In genomic region chr13:95524674-95525491, GRCm38 (mm10) we compare ENCODE assay signal across 8 mouse cellular contexts. TPM values are rescaled to one million over a fixed set of nuclear protein-coding genes. Genes with fewer than 3 reads are reported as not detected.
A peak's percentile ranks its signal among the peaks of the same experiment; 100 is the strongest.
DNase-seq lines count a peak whose midpoint lies in the region; ATAC-seq and TF ChIP-seq lines count a peak whose summit lies in the region.

Gene F2rl1 (minus strand): TSS chr13:95525227.

- peak within 1 kb of the TSS; percentile 44 for H3K4me3 ChIP-seq in layer of hippocampus, adult 2 months
- H3K4me3 ChIP-seq in embryonic facial prominence, embryonic 10.5 days = peak within 1 kb of the TSS; percentile 56
- H3K4me3 ChIP-seq in megakaryocyte, embryonic 14.5 days (replicated peaks) = peak within 1 kb of the TSS; percentile 86
- peak within 1 kb of the TSS; percentile 53 for H3K4me3 ChIP-seq in stomach, embryonic 15.5 days (replicated peaks)

- TF ChIP-seq CTCF in layer of hippocampus, adult 2 months (conservative IDR thresholded peaks at IDR 0.05) = no peak

- peak within 1 kb of the TSS; percentile 53 for H3K9ac ChIP-seq in stomach, embryonic 15.5 days

- ATAC-seq in stomach, embryonic 15.5 days (ENCODE audit: insufficient read depth, low FRiP score, low read depth) = peak; percentile 87

- DNase-seq in layer of hippocampus, adult 2 months (ENCODE audit: low spot score in 2 of 2) = no peak
- DNase-seq in layer of hippocampus, adult 8-10 months (ENCODE audit: low spot score in 2 of 2) = no peak
- peak; percentile 71 for DNase-seq in embryonic facial prominence, embryonic 10.5 days (ENCODE audit: low spot score)
- DNase-seq in heart, postnatal 10 days = peak; percentile 65
- DNase-seq in kidney, postnatal 36 days = peak; percentile 94 to 96
- no peak for DNase-seq in left cerebral cortex, adult 8-10 months (ENCODE audit: low spot score in 2 of 2)

- peaks cover 63% of the 10 kb centered on the region for H3K27me3 ChIP-seq in embryonic facial prominence, embryonic 10.5 days (replicated peaks; ENCODE audit: low read depth, poor library complexity, severe bottlenecking)
- peaks cover 75% of the 10 kb centered on the region for H3K27me3 ChIP-seq in megakaryocyte, embryonic 14.5 days (replicated peaks)
- peaks cover 5% of the 10 kb centered on the region for H3K27me3 ChIP-seq in stomach, embryonic 15.5 days (replicated peaks)

- H3K4me1 ChIP-seq in embryonic facial prominence, embryonic 10.5 days = peaks cover 21% of the 10 kb centered on the region
- H3K4me1 ChIP-seq in megakaryocyte, embryonic 14.5 days = peaks cover 17% of the 10 kb centered on the region
- H3K4me1 ChIP-seq in stomach, embryonic 15.5 days = 0 out of 2 replicates have a peak, but pooled peaks cover 7% of the 10 kb centered on the region

- intact Hi-C loops in heart, postnatal 10 days (cut with DNase I) = no loop called here

- H3K27ac ChIP-seq in layer of hippocampus, adult 2 months = no peak within 1 kb of the TSS
- peak within 1 kb of the TSS; percentile 44 for H3K27ac ChIP-seq in embryonic facial prominence, embryonic 10.5 days (replicated peaks)
- H3K27ac ChIP-seq in stomach, embryonic 15.5 days = peak within 1 kb of the TSS; percentile 74

- under 1% methylated on average over 54 of the region's 54 CpGs for WGBS in embryonic facial prominence, embryonic 10.5 days
- WGBS in stomach, embryonic 15.5 days = under 1% methylated on average over 54 of the region's 54 CpGs

- H3K36me3 ChIP-seq in embryonic facial prominence, embryonic 10.5 days (replicated peaks) = no peaks in the 10 kb centered on the region
- no peaks in the 10 kb centered on the region for H3K36me3 ChIP-seq in megakaryocyte, embryonic 14.5 days (replicated peaks; ENCODE audit: low read length)
- no peaks in the 10 kb centered on the region for H3K36me3 ChIP-seq in stomach, embryonic 15.5 days

- H3K9me3 ChIP-seq in embryonic facial prominence, embryonic 10.5 days = no peaks in the 10 kb centered on the region
- no peaks in the 10 kb centered on the region for H3K9me3 ChIP-seq in megakaryocyte, embryonic 14.5 days
- no peaks in the 10 kb centered on the region for H3K9me3 ChIP-seq in stomach, embryonic 15.5 days

- peak within 1 kb of the TSS; percentile 94 for H3K4me2 ChIP-seq in stomach, embryonic 15.5 days

RNA-seq across cellular contexts. Expression of gene F2rl1, which starts in this region (rescaled TPM):
- total RNA-seq in layer of hippocampus, adult 2 months (2021) = under 1 TPM; 0.17 to 0.18 TPM
- total RNA-seq in layer of hippocampus, adult 8-10 months (2022) = under 1 TPM in 3 of 4 experiments, not detected in 1; 0.26 to 0.32 (median 0.29) TPM
- polyA plus RNA-seq in embryonic facial prominence, embryonic 10.5 days (2016; fragmentation: Nextera tagmentation; extraction: Ambion mirVana) = 0.15 and 0.19 TPM in 2 replicates
- total RNA-seq in heart, postnatal 10 days (2021) = 1 to 10 TPM in 1 of 2 experiments, under 1 TPM in 1; 0.96 to 1.0 TPM
- polyA plus RNA-seq in megakaryocyte, embryonic 14.5 days (2012; ENCODE audit: insufficient read depth, low replicate concordance) = not detected in 2 replicates
- polyA plus RNA-seq in stomach, embryonic 15.5 days (2015; fragmentation: Nextera tagmentation; extraction: Ambion mirVana) = 11.4 and 12.6 TPM in 2 replicates
- under 1 TPM; 0.13 to 0.44 (median 0.26) TPM for total RNA-seq in left cerebral cortex, adult 8-10 months (2022)

Comparison
In these comparisons a context has a peak if more than half of its experiments do, and no peak if none do; other contexts are left out.
1. RNA of gene F2rl1 (polyA plus RNA-seq): 11.4 to 12.6 TPM in stomach, embryonic 15.5 days; 0.15 to 0.19 TPM in embryonic facial prominence, embryonic 10.5 days and not detected in megakaryocyte, embryonic 14.5 days; every median in the first group is over 10 times any median in the second.
2. Peak in DNase-seq, H3K4me3 ChIP-seq and H3K27ac ChIP-seq in embryonic facial prominence, embryonic 10.5 days; RNA of the gene not detected or under 1 TPM.
3. DNase-seq: peak in heart, postnatal 10 days (2 of 2) and kidney, postnatal 36 days (2 of 2); none in layer of hippocampus, adult 2 months (0 of 2), layer of hippocampus, adult 8-10 months (0 of 2) and left cerebral cortex, adult 8-10 months (0 of 2).
4. Peak in every context shown above with its lines, with median percentiles within 50 percentile points of each other: H3K4me3 ChIP-seq.